Mouse (Mus musculus) ES-E14 (cell line): ENCODE measurements around the gene A830031A19Rik.

Experiments used
- CHD2 ChIP-seq: IDR thresholded peaks from 2 replicates; pipeline ENCODE4 v1.6.1; 2014; ENCODE audit warnings: mild to moderate bottlenecking, low read depth, low read length, inconsistent platforms
- HCFC1 ChIP-seq: IDR thresholded peaks from 2 replicates; pipeline ENCODE4 v1.6.1; 2012; ENCODE audit warnings: low read length, inconsistent platforms, borderline replicate concordance; ENCODE audit not compliant: insufficient read depth
- MAFK ChIP-seq: IDR thresholded peaks from 2 replicates; pipeline ENCODE4 v1.6.1; 2014; ENCODE audit warnings: mild to moderate bottlenecking, low read depth, low read length, inconsistent platforms; ENCODE audit not compliant: insufficient read depth
- ZC3H11A ChIP-seq: IDR thresholded peaks from 2 replicates; pipeline ENCODE4 v1.6.1; 2012; ENCODE audit warnings: low read depth, mild to moderate bottlenecking, inconsistent platforms, low read length, borderline replicate concordance
- ZNF384 ChIP-seq: IDR thresholded peaks from 2 replicates; pipeline ENCODE4 v1.6.1; 2012; ENCODE audit warnings: low read depth, low read length, inconsistent platforms

GRCm38 (mm10) chr11:24076127-24076650 lies 1.3 kb upstream of the A830031A19Rik start:
- TF ChIP-seq MAFK, result no peak
- no peak for TF ChIP-seq ZNF384
- TF ChIP-seq CHD2, result no peak
- no peak for TF ChIP-seq HCFC1
- no peak for TF ChIP-seq ZC3H11A
